Mouse (Mus musculus): Measurements from ENCODE around the gene Mrpl18. TPM values are rescaled to one million over a fixed set of nuclear protein-coding genes. Genes with fewer than 3 reads are reported as not detected.
"Not testable (repeated sequence)": the region's sequence is repeated elsewhere in the genome, so short reads cannot be mapped to it uniquely, and the experiment has no call there.

The Mrpl18 gene
- total RNA-seq, 2 experiments from 2014 or later = 54.0 to 56.0 TPM

GRCm38 (mm10) chr17:12916588-12917380 lies 639 bp upstream of the Mrpl18 start:
- intact Hi-C loops (cut with DNase I) = loop anchor here (2.0 to 5.0 kb wide), 2 partner anchors 44 to 76 kb away; partner anchors contain the start of genes Acat2 and Wtap
- no peak for DNase-seq (ENCODE audit: low spot score in 2 of 2)

DNA sequence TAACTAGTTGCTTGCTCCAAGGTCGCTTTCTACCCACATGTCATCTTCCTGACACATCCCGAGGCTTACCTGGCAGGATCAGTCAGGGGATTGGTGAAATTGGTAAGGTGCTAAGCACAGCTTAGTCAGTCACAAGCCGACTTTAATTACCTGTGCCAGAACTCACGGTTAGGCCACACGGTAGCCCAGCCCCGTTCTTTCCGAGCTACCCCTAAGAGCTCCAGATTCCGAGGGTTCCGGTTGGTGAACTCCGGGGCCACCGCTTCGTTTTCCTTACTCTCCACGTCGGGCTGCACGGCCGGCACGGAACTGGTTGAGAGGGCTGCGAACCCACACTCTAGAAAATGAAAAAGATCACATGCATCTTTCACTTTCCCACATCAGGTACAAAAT lies 661 bp downstream of the Mrpl18 start, which contains the start of gene Tcp1:
TSS of gene Tcp1 (plus strand) at position 214 of the 393 bp plus-strand sequence.
- intact Hi-C loops (cut with DNase I) = loop anchor here (5.0 kb wide), 1 partner anchor 77 kb away; the partner anchor contains the start of gene Wtap
- no peak for DNase-seq (ENCODE audit: low spot score in 2 of 2)

DNA sequence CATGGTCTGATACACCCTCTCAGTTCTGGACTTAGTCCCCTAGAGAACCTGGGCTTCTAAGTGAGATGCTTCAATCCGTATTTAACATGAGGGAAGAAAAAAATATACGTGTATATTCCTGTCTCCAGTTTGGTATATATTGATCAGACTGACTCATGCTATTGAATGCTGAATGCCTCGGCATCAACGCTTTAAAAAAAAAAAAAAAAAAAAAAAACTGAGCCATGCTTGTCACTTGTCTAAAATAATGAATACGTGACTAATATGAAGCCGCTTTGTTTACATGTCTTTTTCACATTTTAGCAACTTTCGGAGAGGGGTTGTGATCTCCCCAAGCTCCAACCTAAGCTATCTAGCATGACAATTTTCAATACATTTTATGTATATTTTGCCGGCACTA lies 5.8 kb downstream of the Mrpl18 start:
- no peak for DNase-seq (ENCODE audit: low spot score in 2 of 2)
- intact Hi-C loops (cut with DNase I) = no loop called here

DNA sequence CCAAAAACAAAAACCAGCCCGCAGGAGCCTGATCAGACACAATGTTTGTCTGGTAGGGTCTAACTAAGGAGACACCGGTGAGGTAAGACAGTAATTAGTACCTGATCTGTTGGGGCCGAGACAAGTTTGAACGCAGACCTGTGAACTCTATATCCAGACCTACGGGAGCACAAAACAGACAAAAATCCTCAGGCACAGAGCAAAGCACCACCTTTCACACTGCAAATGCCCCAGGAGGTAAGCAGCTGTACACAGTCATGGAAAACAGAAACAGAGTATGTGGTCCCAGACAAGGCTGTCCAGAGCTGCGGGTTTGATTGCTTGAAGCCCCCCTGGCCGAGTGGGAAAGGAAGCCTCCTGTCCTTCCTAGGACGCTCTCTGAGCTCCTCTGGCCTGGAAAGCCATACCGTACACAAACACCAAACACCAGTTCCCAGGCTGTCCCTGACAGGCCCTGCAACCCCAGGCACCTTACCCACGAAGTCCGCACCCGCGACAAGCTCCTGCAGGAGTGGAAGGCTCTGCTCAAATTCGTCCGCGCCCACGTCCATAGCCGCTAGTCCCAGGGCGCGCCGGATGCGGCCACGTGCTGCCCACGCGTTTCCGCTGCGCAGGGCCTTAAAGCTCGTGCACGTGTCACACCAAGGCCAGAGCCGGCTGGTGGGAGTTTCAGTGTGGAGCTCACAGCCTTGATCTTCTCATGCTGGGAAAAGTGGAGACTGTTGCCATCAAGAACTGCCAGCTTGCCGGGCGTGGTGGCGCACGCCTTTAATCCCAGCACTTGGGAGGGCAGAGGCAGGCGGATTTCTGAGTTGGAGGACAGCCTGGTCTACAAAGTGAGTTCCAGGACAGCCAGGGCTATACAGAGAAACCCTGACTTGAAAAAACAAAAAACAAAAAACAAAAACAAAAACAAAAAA lies 6.5 kb downstream of the Mrpl18 start, which contains the start of gene Pnldc1:
TSS of gene Pnldc1 (minus strand) at position 870 of the 920 bp plus-strand sequence.
- intact Hi-C loops (cut with DNase I) = no loop called here
- DNase-seq (ENCODE audit: low spot score in 2 of 2) = no peak

DNA sequence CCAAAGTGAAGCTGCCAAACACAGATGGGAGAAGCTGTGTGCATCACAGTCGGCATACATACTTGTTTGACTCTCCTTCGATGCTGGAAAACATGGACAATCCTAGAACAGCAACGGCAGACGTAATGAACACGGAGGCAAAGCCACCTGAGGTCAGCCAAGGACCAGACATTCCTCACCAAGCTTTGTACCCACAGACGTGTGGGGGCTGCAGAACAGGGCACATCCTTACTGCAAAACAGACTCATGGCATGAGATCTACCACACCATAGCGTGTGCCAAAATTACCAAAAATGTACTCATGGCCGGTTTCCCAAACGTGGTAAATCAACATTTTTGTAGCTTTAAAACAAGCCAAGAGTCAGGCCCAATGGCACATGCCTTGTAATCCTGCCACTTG lies 9.7 kb downstream of the Mrpl18 start:
- intact Hi-C loops (cut with DNase I) = no loop called here
- DNase-seq (ENCODE audit: low spot score in 2 of 2) = peak in 1 of 2 experiments; percentile 14

- intact Hi-C loops (cut with DNase I) = no loop called here
- no peak for DNase-seq (ENCODE audit: low spot score in 2 of 2)
These were observed 10.3 kb downstream of the Mrpl18 start for GRCm38 (mm10) chr17:12905810-12906209.

DNA sequence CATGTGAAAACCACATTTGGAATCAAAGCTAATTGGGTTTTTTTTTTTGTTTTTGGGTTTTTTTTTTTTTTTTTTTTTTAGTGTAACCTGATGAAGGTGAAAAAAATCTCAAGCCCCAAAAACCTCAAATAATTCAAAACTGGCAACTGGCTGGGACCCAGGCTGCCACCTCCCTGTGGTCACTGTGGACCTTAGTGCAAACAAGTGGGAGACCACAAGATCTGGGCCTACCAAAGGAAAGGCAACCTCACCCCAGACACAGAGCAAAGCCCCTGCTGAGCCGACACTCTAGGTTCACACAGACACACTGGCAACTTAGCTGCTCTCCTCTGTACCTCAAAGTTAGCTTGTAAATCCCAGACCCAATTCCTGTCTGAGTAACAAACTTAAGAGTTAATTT lies 11.8 kb downstream of the Mrpl18 start:
- intact Hi-C loops (cut with DNase I) = no loop called here
- DNase-seq (ENCODE audit: low spot score in 2 of 2) = no peak

DNA sequence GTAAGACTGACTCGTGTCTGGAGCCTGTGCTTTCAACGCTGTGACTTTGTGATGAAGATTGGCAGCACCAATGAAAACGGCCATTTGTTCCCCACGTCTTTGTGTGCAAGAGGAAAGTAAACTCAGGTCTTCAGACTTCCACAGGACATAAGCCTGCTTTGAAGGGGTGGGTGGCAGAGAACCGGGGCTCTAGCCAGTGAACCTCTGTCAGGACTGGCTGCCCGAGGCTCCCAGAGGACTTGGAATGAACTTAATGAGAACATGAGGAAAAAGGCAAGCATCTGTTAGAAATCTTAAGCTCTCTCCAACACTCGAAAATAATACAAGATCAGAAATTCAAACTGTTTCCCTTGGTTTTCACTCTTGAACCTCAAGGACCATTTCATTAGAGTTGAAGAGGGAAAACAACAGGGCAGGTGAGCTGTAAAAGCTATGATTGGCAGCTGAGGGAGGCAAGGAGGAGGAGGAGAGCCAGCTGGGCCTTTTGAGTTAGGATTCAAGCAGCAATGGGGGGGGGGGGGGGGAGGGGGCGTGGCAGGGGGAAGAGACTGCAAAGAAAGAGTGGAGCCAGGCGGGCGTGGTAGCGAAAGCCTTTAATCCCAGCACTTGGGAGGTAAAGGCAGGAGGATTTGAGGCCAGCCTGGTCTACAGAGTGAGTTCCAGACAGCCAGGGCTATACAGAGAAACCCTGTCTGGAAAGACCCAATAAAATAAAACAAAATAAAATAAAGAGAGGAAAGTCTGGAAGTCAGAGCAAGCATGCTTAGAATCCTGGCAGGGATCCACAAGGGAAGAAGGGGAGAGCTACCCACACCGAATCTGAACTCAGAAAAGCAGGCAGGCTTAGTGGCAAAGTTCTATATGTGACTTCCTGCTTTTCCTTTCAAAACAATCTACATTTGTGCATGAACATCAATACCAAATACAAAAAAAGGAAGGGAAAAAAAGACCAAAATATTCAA lies 12.5 kb downstream of the Mrpl18 start:
- DNase-seq (ENCODE audit: low spot score in 2 of 2) = no peak
- intact Hi-C loops (cut with DNase I) = no loop called here

DNA sequence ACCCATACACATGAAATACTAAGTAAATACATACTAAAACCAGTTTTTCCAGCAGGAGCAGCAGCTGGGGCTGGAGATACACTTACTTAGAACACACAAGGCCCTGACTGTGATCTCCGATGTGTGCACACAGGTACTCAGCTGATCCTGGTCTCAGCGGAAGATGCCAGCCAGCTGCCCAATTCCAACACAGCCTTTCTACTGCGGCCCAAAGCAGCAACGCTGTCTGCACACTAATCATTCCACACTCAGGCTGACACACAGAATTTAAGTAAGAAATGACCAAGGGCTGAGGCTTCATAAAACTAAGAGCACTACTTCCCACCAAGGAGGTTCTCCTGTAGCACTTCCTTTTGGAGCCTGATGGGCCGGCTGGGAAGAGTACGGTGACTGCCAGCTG lies 13.9 kb downstream of the Mrpl18 start:
- DNase-seq (ENCODE audit: low spot score in 2 of 2) = no peak
- intact Hi-C loops (cut with DNase I) = no loop called here

DNA sequence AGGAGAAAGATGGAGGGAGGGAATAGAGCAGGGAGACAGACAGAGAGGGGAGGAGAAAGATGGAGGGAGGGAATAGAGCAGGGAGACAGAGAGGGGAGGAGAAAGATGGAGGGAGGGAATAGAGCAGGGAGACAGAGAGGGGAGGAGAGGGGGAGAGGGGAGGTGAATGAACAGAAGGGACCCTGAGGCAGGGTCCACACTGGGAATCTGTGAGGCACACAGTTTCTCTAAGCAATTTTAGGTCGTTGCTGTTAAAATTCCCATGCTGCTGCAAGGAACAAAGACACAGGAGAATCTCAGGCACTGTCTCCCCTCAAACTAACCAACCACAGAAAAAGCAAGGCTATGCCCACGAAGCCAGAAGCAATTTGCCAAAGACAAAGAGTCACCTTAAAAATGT lies 17.5 kb downstream of the Mrpl18 start:
- DNase-seq (ENCODE audit: low spot score in 2 of 2); intact Hi-C loops (cut with DNase I): not testable (repeated sequence)

GRCm38 (mm10) chr17:12897674-12898073 lies 18.5 kb downstream of the Mrpl18 start:
- intact Hi-C loops (cut with DNase I) = no loop called here
- DNase-seq (ENCODE audit: low spot score in 2 of 2) = no peak

DNA sequence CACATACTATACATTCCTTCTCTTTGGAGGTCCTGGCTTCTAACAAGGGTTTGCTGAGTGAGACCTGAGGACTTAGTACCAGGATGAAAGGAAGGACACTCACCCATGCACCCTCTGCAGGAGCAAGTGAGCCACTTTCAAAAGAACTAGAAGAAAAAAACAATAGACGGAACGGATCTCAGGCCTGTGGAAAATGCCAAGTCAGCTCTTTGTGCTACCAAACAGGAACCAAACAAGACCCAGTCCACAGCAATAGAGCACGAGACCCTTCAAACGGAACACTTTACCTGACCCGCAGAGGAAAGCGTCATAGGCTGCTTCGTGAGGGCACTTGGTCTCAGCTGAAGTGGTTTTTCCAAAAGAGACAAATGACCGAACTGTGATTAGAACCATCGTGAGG lies 24.1 kb downstream of the Mrpl18 start:
- DNase-seq (ENCODE audit: low spot score in 2 of 2) = no peak
- intact Hi-C loops (cut with DNase I) = no loop called here

GRCm38 (mm10) chr17:12891054-12891453 lies 25.1 kb downstream of the Mrpl18 start:
- DNase-seq (ENCODE audit: low spot score in 2 of 2) = no peak
- intact Hi-C loops (cut with DNase I) = no loop called here

GRCm38 (mm10) chr17:12887021-12887775 lies 28.9 kb downstream of the Mrpl18 start:
- DNase-seq (ENCODE audit: low spot score in 2 of 2) = no peak
- intact Hi-C loops (cut with DNase I) = no loop called here

DNA sequence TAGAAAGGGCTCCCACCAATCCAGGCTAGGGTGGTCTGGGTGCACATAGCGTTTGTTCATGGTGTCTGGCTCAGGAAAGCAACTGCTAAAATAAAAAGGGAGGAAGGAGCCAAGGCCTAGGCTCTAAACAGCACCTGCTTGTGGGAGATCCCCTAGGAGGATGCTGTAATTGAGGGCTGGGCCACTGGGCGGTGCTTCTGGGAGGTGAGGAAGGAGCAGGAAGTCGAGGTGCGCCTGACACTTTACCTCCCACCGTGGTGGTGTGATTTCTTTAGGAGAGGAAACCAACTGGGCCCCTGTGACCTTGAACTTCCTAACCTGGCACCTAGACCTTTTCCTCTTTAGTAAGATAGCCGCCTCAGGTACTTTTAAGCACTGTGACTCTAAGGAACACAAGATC lies 29.5 kb downstream of the Mrpl18 start:
- DNase-seq (ENCODE audit: low spot score in 2 of 2) = no peak
- intact Hi-C loops (cut with DNase I) = no loop called here

DNA sequence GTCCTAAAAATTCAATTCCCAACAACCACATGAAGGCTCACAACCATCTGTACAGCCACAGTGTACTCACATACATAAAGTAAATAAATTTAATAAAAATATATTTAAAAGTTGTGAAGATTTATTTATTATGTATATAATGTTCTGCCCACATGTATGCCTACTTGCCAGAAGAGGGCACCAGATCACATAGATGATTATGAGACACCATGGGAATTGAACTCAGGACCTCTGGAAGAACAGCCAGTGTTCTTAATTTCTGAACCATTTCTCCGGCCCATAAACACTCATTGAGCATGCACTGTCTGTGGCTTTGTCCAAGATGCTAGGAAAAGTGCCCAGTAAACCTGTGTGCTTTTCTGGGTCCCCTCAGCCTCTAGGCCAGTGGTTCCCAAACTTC lies 34.9 kb downstream of the Mrpl18 start:
- intact Hi-C loops (cut with DNase I) = loop anchor here (2.0 kb wide), 1 partner anchor 116 kb away; no protein-coding TSS in a partner anchor
- DNase-seq (ENCODE audit: low spot score in 2 of 2) = no peak

- DNase-seq (ENCODE audit: low spot score in 2 of 2) = peak; percentile 76 to 84
- intact Hi-C loops (cut with DNase I) = loop anchor here (2.0 kb wide), 1 partner anchor 117 kb away; no protein-coding TSS in a partner anchor
These were observed 36.0 kb downstream of the Mrpl18 start for GRCm38 (mm10) chr17:12880178-12880577.

DNA sequence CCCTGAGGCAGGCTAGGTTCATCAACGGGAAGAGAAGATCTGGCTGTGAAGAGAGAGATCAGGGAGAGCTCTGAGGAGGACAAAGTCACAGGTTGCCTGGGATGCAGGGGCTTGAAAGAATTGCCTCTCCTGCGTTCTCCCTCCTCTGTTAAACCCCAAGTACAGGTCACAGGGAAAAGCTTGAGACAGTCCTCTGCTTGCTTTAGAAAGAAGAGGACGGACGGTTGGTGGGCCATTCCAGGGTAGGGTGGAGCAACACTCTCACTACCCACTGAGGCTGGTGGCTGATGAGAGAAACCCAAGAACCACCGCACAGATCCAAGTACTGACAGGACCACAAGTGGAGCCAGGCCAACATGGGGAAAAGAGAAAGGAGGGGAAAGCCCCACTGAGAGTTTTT lies 40.4 kb downstream of the Mrpl18 start, which contains the start of gene Mrgprh:
TSS of gene Mrgprh (plus strand) at position 301 of the 400 bp plus-strand sequence.
- no peak for DNase-seq (ENCODE audit: low spot score in 2 of 2)
- intact Hi-C loops (cut with DNase I) = no loop called here
